Mouse (Mus musculus) heart, adult 2 months (tissue): Measurements from ENCODE around the gene Pir. TPM values are rescaled to one million over a fixed set of nuclear protein-coding genes. Genes with fewer than 3 reads are reported as not detected.

Experiments
- DNase-seq, 2 experiments: peaks; one replicate each; pipeline ENCODE4 v3.0.0; 2021
- H3K27ac ChIP-seq: fragments of 200-600 bp; 2 replicates; pipeline ENCODE4 v1.8.1; 2022
- H3K27me3 ChIP-seq: fragments of 200-500 bp; 2 replicates; pipeline ENCODE4 v1.6.1; 2012; ENCODE audit warnings: mild to moderate bottlenecking, low read length, inconsistent platforms, mixed read lengths; ENCODE audit not compliant: control insufficient read depth, insufficient read depth
- H3K36me3 ChIP-seq: fragments of 200-500 bp; 2 replicates; pipeline ENCODE4 v1.6.1; 2012; ENCODE audit warnings: low read length, inconsistent platforms; ENCODE audit not compliant: control insufficient read depth, insufficient read depth
- H3K4me1 ChIP-seq: fragments of 200-500 bp; 2 replicates; pipeline ENCODE4 v1.6.1; 2011; ENCODE audit warnings: low read length; ENCODE audit not compliant: control insufficient read depth, insufficient read depth
- H3K4me3 ChIP-seq: fragments of 200-600 bp; 2 replicates; pipeline ENCODE4 v1.8.1; 2022
- H3K79me2 ChIP-seq: fragments of 200-500 bp; replicated peaks from 2 replicates; pipeline ENCODE4 v1.6.1; 2012; ENCODE audit warnings: mild to moderate bottlenecking, inconsistent platforms, low read length, moderate library complexity, mixed read lengths; ENCODE audit not compliant: control insufficient read depth, insufficient read depth
- H3K9ac ChIP-seq: fragments of 200-500 bp; 2 replicates; pipeline ENCODE4 v1.6.1; 2012; ENCODE audit warnings: low read depth, mild to moderate bottlenecking, control low read depth, inconsistent platforms, low read length, mixed read lengths
- CTCF ChIP-seq: fragments of 200-600 bp; IDR thresholded peaks from 2 replicates; pipeline ENCODE4 v1.8.1; 2022; ENCODE audit warnings: antibody characterized with exemption, mild to moderate bottlenecking, moderate library complexity
- EP300 ChIP-seq: fragments of 200-500 bp; IDR thresholded peaks from 2 replicates; pipeline ENCODE4 v1.6.1; 2011; ENCODE audit warnings: low read depth, low read length, control low read depth; ENCODE audit not compliant: insufficient read depth
- POLR2A ChIP-seq: fragments of 200-500 bp; IDR thresholded peaks from 2 replicates; pipeline ENCODE4 v1.6.1; 2011; ENCODE audit warnings: mild to moderate bottlenecking, low read depth, low read length, control low read depth; ENCODE audit not compliant: insufficient read depth
- WGBS: fragments of 180-500 bp; shearing (Covaris S2); methylation state at CpG from one replicate; pipeline ENCODE4 v1.1.7; 2018; 5-methylcytosine and 5-hydroxymethylcytosine counted together
- intact Hi-C: fragments of 180-260 bp; cut with DNase I; formaldehyde crosslinking; loops from one replicate; pipeline ENCODE4 v1.15.1; 2025
- polyA plus RNA-seq: library from polyadenylated mRNA; depleted of rRNA; stranded (reverse); fragments of >200 nt; gene quantifications from 2 replicates; pipeline ENCODE4 v1.2.3, GENCODE M21; 2012; rRNA removed
- total RNA-seq, 2 experiments: library from RNA; stranded (reverse); gene quantifications; 2 replicates each; pipeline ENCODE4 v1.2.3; 2021

Pir gene
- total and polyA plus RNA-seq, 3 experiments = 2.9 to 6.6 (median 6.3) TPM

DNA sequence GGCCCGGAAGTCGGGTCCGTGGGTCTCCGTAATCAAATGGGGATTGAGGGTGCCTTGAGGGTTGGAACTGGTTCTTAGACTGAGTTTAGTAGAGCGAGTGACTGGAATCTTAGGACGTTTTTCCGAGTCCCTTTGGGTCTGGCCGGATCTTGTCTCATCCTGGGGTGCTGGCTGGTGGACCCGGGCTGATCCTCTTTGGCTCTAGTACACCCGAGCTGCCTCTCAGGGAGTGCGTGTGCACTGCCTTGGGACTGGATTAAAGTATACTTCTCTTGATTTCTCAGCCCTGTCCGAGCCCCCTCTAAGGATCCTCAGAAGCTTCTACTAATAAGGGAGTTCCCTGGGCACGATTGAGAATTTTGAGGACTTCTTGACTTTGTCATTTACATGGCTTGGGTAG, 150.8 kb downstream of the Pir start:
- Histone ChIP-seq H3K9ac (peak overlapping the region; percentile 80), H3K4me3 (peak overlapping the region; percentile 71), H3K36me3 (no peaks in the 10 kb centered on the region), H3K27me3 (no peaks in the 10 kb centered on the region), H3K79me2 (no peaks in the 10 kb centered on the region), H3K27ac (peak overlapping the region; percentile 80), H3K4me1 (no peaks in the 10 kb centered on the region)
- DNase-seq = no peak
- TF ChIP-seq CTCF (no peak), EP300 (no peak), POLR2A (no peak)
- intact Hi-C loops = loop anchor here (5.0 to 10.0 kb wide), 2 partner anchors 343 to 465 kb away; partner anchors contain the start of genes Siah1b and Zrsr2
- WGBS = 23% methylated on average over 13 of the region's 13 CpGs

DNA sequence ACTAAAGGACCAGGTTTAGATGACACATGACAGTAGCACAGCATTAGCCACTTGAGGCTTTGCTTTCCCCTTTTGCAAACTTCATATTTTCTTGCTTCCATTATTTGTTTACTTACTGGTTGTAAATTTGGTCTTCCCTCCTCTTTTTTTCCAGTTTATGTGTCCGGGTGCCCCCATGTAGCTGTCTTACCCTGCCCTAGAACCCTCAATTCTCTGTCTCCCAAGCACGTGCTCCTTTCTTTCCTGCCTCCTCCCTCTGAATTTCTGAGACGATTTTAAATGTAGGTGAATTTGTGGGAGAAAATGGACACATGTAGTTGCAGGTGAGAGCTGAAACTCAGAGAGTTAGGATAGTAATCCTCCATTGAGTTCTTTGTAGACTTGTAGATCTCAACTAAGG, 151.3 kb downstream of the Pir start:
- H3K27me3 ChIP-seq = no peaks in the 10 kb centered on the region
- DNase-seq = no peak
- no peaks in the 10 kb centered on the region for H3K4me1 ChIP-seq
- peak overlapping the region; percentile 71 for H3K4me3 ChIP-seq
- 30% methylated on average over 3 of the region's 3 CpGs for WGBS
- H3K79me2 ChIP-seq = no peaks in the 10 kb centered on the region
- no peaks in the 10 kb centered on the region for H3K36me3 ChIP-seq
- no peak overlapping the region for H3K9ac ChIP-seq
- intact Hi-C loops = loop anchor here (10.0 kb wide), 1 partner anchor 466 kb away; the partner anchor contains the start of gene Zrsr2
- no peak for TF ChIP-seq EP300
- TF ChIP-seq POLR2A = no peak
- no peak for TF ChIP-seq CTCF
- no peak overlapping the region for H3K27ac ChIP-seq

Other genes with a start within 250 kb of the Pir start
- gene Car5b, start 241.4 kb upstream of the Pir start, total RNA-seq = 1 to 10 TPM in 1 of 2 experiments, under 1 TPM in 1; 0.55 to 1.2 TPM
- gene Car5b, start 241.4 kb upstream of the Pir start, polyA plus RNA-seq = 2.0 and 3.1 TPM in 2 replicates
- 1 to 10 TPM; 2.8 to 4.3 TPM for gene Siah1b, start 192.9 kb upstream of the Pir start, total RNA-seq
- gene Siah1b, start 192.9 kb upstream of the Pir start, polyA plus RNA-seq = 4.8 and 6.5 TPM in 2 replicates
- not detected for gene Cltrn, start 180.5 kb upstream of the Pir start, total RNA-seq
- gene Cltrn, start 180.5 kb upstream of the Pir start, polyA plus RNA-seq = not detected in 2 replicates
- gene Ace2, start 130.0 kb upstream of the Pir start, total RNA-seq = 1 to 10 TPM; 1.1 to 1.6 TPM
- gene Ace2, start 130.0 kb upstream of the Pir start, polyA plus RNA-seq = 0.51 and 1.0 TPM in 2 replicates
- 1 to 10 TPM; 2.0 to 2.3 TPM for gene Bmx, start 11.2 kb upstream of the Pir start, total RNA-seq
- gene Bmx, start 11.2 kb upstream of the Pir start, polyA plus RNA-seq = 1.2 and 2.0 TPM in 2 replicates
- 1 to 10 TPM; 1.4 to 2.8 TPM for gene Vegfd, start 104.0 kb downstream of the Pir start, total RNA-seq
- 2.0 and 3.0 TPM in 2 replicates for gene Vegfd, start 104.0 kb downstream of the Pir start, polyA plus RNA-seq
- gene Piga, start 150.4 kb downstream of the Pir start, total RNA-seq = 1 to 10 TPM; 1.5 to 2.4 TPM
- gene Piga, start 150.4 kb downstream of the Pir start, polyA plus RNA-seq = 1.0 and 2.1 TPM in 2 replicates
- gene Asb11, start 167.6 kb downstream of the Pir start, total RNA-seq = 100 to 1,000 TPM; 120 to 232 TPM
- 86.4 and 166 TPM in 2 replicates for gene Asb11, start 167.6 kb downstream of the Pir start, polyA plus RNA-seq
- gene Asb9, start 237.0 kb downstream of the Pir start, total RNA-seq = not detected
- gene Asb9, start 237.0 kb downstream of the Pir start, polyA plus RNA-seq = not detected in 2 replicates